Mouse (Mus musculus) liver (tissue): ENCODE data around the gene Ccnjl.

ENCODE experiments used
- DNase-seq: peaks from one replicate; pipeline ENCODE4 v3.0.0-alpha.2; 2020; ENCODE audit warnings: mixed read lengths

Ccnjl gene

GRCm38 (mm10) chr11:43626927-43627645 is 98.5 kb downstream of the Ccnjl start:
- no peak for DNase-seq

DNA sequence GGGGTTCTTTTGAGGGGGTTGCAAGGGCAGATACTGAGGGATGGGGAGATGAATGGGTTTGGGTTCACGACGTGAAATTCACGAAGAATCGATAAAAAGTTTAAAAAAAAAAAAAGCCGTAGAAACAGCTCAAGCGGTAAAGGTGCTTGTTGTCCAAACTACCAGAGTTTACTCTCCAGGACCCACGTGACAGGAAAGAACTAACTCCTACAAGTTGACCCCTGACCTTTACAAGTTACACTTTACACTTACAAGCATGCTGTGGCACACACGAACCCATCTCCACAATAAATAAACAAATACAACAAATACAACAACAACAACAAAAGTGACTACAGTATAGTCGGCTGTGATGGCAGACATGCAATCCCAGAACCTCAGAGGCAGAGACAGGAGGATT is 103.1 kb downstream of the Ccnjl start:
- DNase-seq, result no peak

DNA sequence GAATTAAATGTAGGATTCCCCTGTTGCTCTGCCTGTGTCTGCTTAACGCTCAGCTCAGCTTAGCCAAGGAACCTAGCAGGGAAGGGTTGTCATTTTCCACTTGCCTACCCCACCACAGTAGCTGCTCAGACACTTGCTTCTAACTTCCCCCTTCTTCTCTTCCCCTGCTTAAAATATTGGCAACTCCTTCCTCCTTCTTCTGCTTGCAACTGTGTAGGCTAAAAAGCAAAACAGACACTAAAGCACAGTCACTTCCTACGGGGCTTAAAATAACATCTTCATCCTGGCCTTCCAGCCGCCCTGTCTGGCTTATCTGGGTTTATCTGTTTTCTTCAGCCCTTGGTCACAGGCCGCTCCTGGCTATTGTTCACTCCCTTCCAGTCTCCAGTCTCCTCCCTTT is 104.0 kb downstream of the Ccnjl start:
- no peak for DNase-seq

DNA sequence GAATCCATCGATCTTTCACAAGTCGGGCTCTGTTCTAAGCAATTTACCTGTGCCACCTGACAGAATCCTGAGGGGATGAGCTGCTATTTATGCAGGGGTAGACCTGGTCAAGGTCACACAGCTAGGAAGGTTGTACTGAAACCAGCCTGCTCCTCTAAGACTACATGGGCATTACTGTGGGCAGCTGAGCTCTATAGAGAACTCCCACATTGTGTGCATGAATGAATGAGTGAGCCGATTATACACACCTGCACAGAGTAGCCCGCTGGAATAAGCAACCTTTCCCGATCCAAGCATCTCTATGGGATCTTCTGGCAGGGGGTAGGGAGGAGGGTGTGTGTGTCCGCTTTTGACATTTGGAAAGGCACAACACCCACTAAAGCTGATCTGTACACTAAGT is 104.6 kb downstream of the Ccnjl start:
- no peak for DNase-seq

DNA sequence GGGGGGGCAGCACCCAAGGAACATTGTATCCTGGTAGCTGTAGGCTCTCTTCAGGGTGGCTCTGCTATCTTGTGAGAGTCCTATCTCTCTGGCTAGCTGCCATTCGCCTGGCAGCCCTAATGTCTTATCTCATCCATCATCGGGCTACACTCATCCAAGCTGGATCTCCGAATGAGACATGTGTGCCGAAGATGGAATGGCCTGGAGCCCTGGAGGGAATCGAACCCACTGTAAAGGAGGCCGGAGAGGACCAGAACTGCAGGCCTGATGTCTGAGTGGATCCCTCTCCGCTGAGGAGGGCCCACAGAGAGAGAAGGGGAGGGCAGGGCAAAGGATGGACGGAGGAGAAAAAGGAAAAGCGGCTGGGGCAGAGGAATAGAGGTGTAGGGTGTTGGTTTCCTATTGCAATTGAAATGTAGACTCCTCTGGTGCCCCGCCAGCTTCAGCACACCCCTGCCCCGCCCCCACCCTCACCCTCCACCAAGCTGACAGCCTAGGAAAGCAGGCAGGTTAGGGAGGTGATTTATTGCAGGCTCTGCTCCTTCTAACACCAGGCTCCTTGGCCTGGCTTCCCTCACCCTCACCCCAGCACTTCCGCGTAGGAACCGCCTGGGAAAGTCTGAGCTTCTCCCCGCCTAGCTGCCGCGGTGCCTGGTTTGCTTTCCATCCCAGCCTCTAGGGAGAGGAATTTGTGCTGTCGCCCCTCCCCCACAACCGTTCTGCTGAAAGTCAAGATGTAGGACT is 105.2 kb downstream of the Ccnjl start:
- DNase-seq, result peak; percentile 73
